Comparison of ENCODE assay signal across 8 mouse cellular contexts in the genomic region with DNA sequence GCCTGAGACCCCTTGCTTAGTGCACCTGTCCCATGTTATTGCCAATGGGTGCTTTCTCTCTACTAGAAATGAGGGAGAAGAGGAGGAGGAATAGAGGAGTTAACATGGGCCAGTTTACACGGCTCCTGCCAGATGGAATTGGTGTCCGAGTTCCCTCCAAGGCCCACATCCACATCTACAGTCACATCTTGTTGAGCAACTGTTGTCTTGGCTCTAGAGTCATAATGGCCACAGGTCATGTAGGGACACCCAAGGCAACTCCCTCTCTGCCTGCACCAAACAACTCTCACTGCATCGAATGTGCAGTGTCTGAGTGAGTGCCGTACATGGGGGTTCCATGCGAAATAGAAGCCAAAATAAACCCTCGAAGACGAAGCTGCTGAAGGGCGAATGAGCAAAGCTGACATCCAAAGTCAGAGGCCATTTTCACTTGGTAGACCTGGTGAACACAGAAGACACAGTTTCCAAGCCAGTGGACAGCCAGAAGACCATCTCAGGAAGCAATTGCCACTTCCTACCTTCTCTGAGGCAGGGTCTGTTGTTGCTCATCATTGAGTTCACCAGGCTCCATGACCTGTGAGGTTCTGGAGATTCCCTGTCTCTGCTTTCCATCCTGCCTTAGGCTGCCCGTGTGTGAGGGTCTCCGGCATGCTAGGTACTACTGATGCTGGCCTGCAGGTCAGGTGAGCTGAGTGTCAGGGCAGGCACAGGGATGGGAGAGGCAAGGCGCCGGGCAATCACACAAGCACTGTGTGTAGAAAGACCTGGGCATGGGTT.
"Had no signal": no experiment of that assay in that cellular context is flagged by ENCODE, and none has a peak within 500 bp of the region (broad histone marks: within the 10 kb centered on the region; RNA-seq: fewer than 3 reads in every experiment).

No protein-coding gene starts in this region.

- DNase-seq: kidney, postnatal 10 days; kidney, postnatal 4 days; liver; liver, embryonic 13.5 days; liver, postnatal 0 days; right cerebral cortex, postnatal 4 days; thymus, adult 2 months; thymus, postnatal 25 days had no signal
